Mouse (Mus musculus) mouse embryonic stem cell (cell line): Measurements from ENCODE around the gene Plekhg2.

Experiments used
- in situ Hi-C, 2 experiments: fragments of 300-500 bp; cut with MboI; formaldehyde crosslinking; loops; 1 replicate in 1 of 2; 3 replicates in 1 of 2; pipeline ENCODE4 v1.14.3; 2019 to 2020; ENCODE audit warnings: low sequenced_read_pairs in 2 of 2, low pct_unique_long_range_greater_than_20kb in 1 of 2, mixed read lengths in 1 of 2; ENCODE audit not compliant: unreplicated experiment in 1 of 2

The Plekhg2 gene

GRCm38 (mm10) chr7:28385196-28385595, 12.8 kb upstream of the Plekhg2 start:
- in situ Hi-C loops, result no loop called here

DNA sequence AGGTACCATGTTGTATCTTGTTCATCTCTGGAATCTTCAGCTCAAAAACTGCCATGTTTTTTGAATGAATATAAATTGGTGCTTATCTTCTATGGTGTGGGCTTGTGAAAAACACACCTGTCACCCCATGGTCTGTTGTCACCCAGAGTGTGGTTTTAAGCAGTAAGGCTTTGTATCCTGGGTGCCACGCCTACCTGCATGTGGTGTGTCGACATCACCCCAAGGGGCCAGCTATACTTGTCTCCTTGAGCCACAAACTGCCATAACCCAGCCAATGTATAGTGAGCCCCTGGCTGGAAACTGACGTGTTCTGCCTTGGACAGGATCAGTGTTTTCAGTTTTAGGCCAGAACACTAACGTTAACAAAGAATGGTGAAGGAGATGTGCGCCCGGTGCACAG, 11.8 kb upstream of the Plekhg2 start:
- in situ Hi-C loops, result no loop called here

GRCm38 (mm10) chr7:28383606-28384005, 11.2 kb upstream of the Plekhg2 start:
- in situ Hi-C loops, result no loop called here

DNA sequence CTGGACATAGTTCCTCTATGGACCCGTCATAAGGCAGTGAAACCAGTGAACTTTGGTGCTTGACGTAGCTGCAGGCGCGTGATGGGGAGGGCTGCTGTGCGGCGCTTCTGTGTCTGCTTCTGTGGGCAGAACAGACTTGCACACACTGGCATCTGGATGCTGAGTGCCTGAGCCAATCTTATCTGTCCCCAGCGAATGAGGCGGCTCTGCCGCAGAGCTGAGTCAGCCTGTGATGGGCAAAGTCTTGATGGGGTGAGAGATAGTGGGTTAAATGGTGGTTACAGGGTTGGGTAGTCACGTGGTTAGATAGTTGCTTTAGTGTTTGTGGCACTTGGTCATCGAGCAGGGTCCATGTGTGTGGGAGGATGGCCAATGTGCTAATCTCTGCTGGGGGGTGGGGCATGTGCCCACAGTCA, 10.6 kb upstream of the Plekhg2 start:
- in situ Hi-C loops, result no loop called here

DNA sequence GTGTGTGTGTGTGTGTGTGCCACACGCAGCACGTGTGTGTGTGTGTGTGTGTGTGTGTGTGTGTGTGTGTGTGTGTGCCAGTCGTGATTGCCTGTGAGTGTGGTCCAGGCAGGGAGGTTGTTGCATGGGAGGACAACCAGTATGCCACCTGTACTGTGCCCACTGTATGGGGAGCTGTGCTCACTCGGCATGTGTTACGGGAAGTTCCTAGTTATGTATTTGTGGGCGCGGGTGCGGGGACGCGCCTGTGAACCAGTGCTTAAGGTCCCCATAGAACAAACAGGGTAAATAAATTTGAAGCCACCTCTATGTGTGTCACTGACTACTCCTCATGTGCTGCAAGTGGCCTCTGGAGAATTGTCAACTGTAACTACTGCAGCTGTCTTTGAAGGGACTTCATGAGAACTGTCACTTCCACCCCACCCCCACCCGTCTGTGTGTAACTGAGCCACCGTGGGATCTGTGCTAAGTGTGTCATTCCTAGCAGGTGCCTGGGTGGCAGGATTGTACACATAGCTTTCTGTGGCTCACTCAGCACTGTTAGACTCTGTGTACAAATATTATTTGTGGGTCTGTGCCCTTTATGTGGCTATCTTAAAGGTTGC, 10.1 kb upstream of the Plekhg2 start:
- in situ Hi-C loops, result no loop called here

DNA sequence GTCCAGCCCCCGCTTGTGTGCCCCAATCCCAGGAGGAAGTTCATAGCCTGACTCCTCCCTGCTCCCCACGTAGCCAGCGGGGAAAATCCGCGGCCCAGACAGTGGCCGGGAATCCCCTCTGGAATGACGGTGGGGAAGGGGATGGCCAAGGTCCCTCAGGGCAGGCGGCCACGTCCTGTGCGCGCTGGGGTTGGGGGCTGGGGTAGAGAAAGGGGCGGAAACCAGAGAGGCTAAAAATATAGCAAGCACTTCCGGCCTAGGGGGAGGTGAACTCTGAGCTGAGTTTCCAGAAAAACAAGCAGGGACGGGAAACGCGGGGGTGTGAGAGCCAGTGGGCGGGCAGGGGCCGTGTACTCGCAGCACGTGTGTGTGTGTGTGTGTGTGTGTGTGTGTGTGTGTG, 9.5 kb upstream of the Plekhg2 start:
- in situ Hi-C loops, result no loop called here

DNA sequence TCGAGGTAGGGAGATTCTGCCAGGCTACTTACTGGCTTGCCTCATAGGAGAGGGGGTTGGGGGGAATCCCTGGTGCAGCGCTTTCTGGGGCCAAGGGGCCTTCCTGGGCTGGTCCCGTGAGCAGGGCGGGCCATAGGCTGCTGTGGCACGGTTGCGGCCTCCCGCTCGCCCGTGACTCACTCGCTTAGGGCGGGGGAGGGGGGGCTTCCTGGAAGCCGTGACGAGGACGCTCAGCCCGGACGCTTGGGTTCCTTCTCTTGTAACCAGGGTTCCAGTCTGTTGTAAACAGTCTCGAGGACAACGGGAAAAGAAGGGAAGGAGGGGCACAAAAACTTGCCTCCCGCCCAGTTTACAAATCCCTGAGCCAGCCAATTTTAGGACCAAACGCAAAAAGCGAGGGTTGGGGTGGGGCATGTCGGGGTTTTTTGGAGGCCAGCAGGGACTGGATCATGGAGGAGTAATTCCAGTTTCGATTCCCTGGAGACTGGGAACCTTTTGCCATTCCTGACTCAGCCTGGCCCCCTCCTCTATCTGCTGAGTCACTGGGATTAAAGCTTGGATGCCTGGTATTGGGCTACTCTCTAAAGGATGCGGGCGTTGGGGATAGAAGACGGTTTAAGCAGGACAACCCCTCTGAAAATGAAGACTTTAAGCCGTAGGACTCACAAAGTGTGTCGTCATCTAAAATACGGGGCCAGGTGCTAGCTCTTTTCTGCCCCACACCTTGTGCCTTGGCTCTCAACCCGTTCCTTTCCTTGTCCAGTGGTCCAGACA, 8.8 kb upstream of the Plekhg2 start:
- in situ Hi-C loops, result no loop called here

GRCm38 (mm10) chr7:28380237-28381016, 8.0 kb upstream of the Plekhg2 start, which contains the start of gene Zfp36:
Gene Zfp36, minus strand, starts transcription at chr7:28380253.
- in situ Hi-C loops, result no loop called here

DNA sequence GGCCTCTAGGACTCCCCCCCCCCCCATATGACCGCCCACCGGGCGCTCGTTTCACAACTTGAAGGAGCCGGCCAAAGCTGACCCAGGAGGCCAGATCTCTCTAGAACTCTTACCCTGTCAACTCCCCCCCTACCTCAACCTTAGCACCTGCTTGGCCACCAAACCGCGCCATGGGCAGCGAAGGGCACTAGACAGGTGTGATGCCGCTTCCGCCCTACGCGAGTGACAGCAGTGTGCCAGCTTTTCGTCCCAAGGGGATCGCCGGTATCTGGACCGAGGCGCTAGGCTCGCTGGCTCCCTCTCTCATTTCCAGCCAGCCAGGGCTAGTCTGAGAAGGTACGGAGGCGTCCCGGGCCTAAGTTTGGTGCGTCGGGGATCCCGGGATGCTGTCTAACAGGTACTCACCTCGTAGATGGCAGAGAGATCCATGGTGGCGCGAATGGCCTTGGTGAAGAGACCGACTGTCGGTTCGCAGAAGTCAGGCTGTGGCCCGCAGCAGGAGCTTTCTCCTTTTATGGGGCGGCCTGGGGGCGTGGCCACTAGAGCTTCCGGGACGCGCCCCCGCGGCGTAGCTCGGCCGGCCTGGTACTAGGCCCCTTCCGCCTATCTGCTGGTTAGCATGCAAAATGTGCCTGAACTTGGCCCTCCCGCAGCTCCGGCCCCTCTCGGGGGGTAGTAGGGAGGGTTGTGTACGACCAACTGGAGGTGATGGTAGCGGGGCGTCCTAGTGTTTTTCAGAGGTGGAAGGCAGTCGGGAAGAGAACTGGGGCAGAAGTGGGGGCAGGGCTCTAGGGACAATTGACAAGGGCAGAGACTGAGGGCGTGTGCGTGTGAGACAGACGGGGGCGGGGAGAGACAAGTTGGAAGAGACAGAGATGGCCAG, 6.6 kb upstream of the Plekhg2 start:
- in situ Hi-C loops, result no loop called here

- in situ Hi-C loops, result no loop called here
Measured at GRCm38 (mm10) chr7:28378066-28378690, 5.8 kb upstream of the Plekhg2 start.

GRCm38 (mm10) chr7:28377190-28378065, 5.0 kb upstream of the Plekhg2 start:
- in situ Hi-C loops, result no loop called here

- in situ Hi-C loops, result no loop called here
Measured at GRCm38 (mm10) chr7:28376011-28376771, 3.8 kb upstream of the Plekhg2 start.

GRCm38 (mm10) chr7:28375176-28375921, 3.0 kb upstream of the Plekhg2 start:
- in situ Hi-C loops, result no loop called here

DNA sequence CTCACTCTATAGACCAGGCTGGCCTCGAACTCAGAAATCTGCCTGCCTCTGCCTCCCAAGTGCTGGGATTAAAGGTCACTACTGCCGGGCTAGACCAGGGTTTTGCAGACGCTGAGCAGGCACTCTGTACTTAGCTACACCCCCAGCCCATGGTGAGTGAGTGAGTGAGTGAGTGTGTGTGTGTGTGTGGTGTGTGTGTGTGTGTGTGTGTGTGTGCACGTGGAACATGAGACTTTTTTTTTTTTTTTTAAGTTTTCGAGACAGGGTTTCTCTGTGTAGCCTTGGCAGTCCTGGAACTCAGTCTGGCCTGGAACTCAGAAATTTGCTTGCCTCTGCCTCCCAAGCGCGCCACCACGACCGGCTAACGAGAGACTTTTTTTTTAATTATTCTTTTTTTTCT, 2.2 kb upstream of the Plekhg2 start:
- in situ Hi-C loops, result no loop called here

GRCm38 (mm10) chr7:28373891-28374495, 1.6 kb upstream of the Plekhg2 start:
- in situ Hi-C loops, result no loop called here
